Mouse (Mus musculus) adrenal gland, postnatal 36 days (tissue): ENCODE results near the gene Prss48. TPM values are rescaled to one million over a fixed set of nuclear protein-coding genes. Genes with fewer than 3 reads are reported as not detected.

Experiments used
- DNase-seq, 2 experiments: peaks; one replicate each; pipeline ENCODE4 v3.0.0; 2021; ENCODE audit warnings: mixed read lengths in 1 of 2
- total RNA-seq, 2 experiments: library from RNA; stranded (reverse); gene quantifications; 2 replicates each; pipeline ENCODE4 v1.2.3; 2021

The Prss48 gene
- total RNA-seq, 2 experiments from 2014 or later: not detected

GRCm38 (mm10) chr3:85950914-85951313 is 51.4 kb downstream of the Prss48 start:
- DNase-seq: no peak

Other genes with a start within 250 kb of the Prss48 start
- 1 to 10 TPM; 5.1 to 7.1 TPM for gene Fam160a1, start 185.2 kb downstream of the Prss48 start, total RNA-seq
- gene Glt28d2, start 115.0 kb downstream of the Prss48 start, total RNA-seq: 1 to 10 TPM; 1.6 TPM
- gene Gm37240, start 115.0 kb downstream of the Prss48 start, total RNA-seq: 1 to 10 TPM; 2.5 to 4.5 TPM
- 10 to 100 TPM; 21.0 to 26.4 TPM for gene Sh3d19, start 31.4 kb downstream of the Prss48 start, total RNA-seq
- gene Rps3a1, start 140.2 kb upstream of the Prss48 start, total RNA-seq: 100 to 1,000 TPM; 819 TPM
- 10 to 100 TPM; 28.9 to 38.1 TPM for gene Lrba, start 222.2 kb upstream of the Prss48 start, total RNA-seq